8 mouse cellular contexts compared by ENCODE assay signal in genomic region chr7:49272445-49273439, GRCm38 (mm10).
DNase-seq lines count a peak whose midpoint lies in the region; ATAC-seq and TF ChIP-seq lines count a peak whose summit lies in the region.

No protein-coding gene starts in this region.

- WGBS in embryonic facial prominence, embryonic 13.5 days, result 21% methylated on average over 16 of the region's 16 CpGs
- 35% methylated on average over 16 of the region's 16 CpGs for WGBS in heart, adult 2 months
- 21% methylated on average over 16 of the region's 16 CpGs for WGBS in midbrain, embryonic 16.5 days

- H3K27me3 ChIP-seq in embryonic facial prominence, embryonic 13.5 days, result peaks cover 10% of the 10 kb centered on the region
- H3K27me3 ChIP-seq in heart, adult 2 months (ENCODE audit: control insufficient read depth, insufficient read depth, low read length), result no peaks in the 10 kb centered on the region
- no peaks in the 10 kb centered on the region for H3K27me3 ChIP-seq in midbrain, embryonic 16.5 days (ENCODE audit: control insufficient read depth, insufficient read depth, low read depth, low read length)

- no peak for ATAC-seq in embryonic facial prominence, embryonic 13.5 days (ENCODE audit: insufficient number of reproducible peaks, insufficient read depth, low FRiP score, low TSS enrichment, low read depth)
- peak; percentile 49 for ATAC-seq in midbrain, embryonic 16.5 days

- intact Hi-C loops in heart, adult 2 months (cut with DNase I), result loop anchor here (1.0 to 5.0 kb wide), 3 partner anchors 22 to 155 kb away; no protein-coding TSS in a partner anchor
- intact Hi-C loops in left cerebral cortex, postnatal 4 days (cut with DNase I), result loop anchor here (5.0 kb wide), 1 partner anchor 140 kb away; no protein-coding TSS in a partner anchor

- no peak overlapping the region for H3K4me3 ChIP-seq in embryonic facial prominence, embryonic 13.5 days
- H3K4me3 ChIP-seq in heart, adult 2 months, result no peak overlapping the region
- H3K4me3 ChIP-seq in midbrain, embryonic 16.5 days (ENCODE audit: low read depth, low read length), result no peak overlapping the region

- H3K36me3 ChIP-seq in embryonic facial prominence, embryonic 13.5 days, result no peaks in the 10 kb centered on the region
- H3K36me3 ChIP-seq in heart, adult 2 months (ENCODE audit: control insufficient read depth, insufficient read depth, low read length), result no peaks in the 10 kb centered on the region
- H3K36me3 ChIP-seq in midbrain, embryonic 16.5 days (ENCODE audit: control insufficient read depth, insufficient read depth, low read length), result no peaks in the 10 kb centered on the region

- DNase-seq in 3T3-L1 (ENCODE audit: low read depth, low spot score), result peak; percentile 87
- peak; percentile 80 for DNase-seq in adrenal gland, postnatal 36 days
- DNase-seq in heart, adult 2 months, result peak; percentile 74 to 79
- DNase-seq in kidney, adult 18-20 months, result peak; percentile 84
- DNase-seq in left cerebral cortex, postnatal 4 days, result peak; percentile 77
- peak; percentile 16 to 62 for DNase-seq in spleen, adult 18-20 months

- TF ChIP-seq CTCF in heart, adult 2 months (IDR thresholded peaks at IDR 0.05), result peak; percentile 97

- H3K79me2 ChIP-seq in heart, adult 2 months (replicated peaks; ENCODE audit: control insufficient read depth, insufficient read depth, low read length), result peaks cover 5% of the 10 kb centered on the region

- TF ChIP-seq EP300 in heart, adult 2 months (IDR thresholded peaks at IDR 0.05; ENCODE audit: insufficient read depth, low read depth, low read length), result peak; percentile 90; the same call in 1 of the 2 replicates

- H3K4me2 ChIP-seq in embryonic facial prominence, embryonic 13.5 days, result peak overlapping the region; percentile 11; the same call in 1 of the 2 replicates
- no peak overlapping the region for H3K4me2 ChIP-seq in midbrain, embryonic 16.5 days (ENCODE audit: low read length)

- TF ChIP-seq POLR2A in heart, adult 2 months (IDR thresholded peaks at IDR 0.05; ENCODE audit: insufficient read depth, low read depth, low read length), result no peak

- H3K27ac ChIP-seq in embryonic facial prominence, embryonic 13.5 days, result no peak overlapping the region
- no peak overlapping the region for H3K27ac ChIP-seq in heart, adult 2 months
- no peak overlapping the region for H3K27ac ChIP-seq in midbrain, embryonic 16.5 days (ENCODE audit: low read length)

- no peaks in the 10 kb centered on the region for H3K9me3 ChIP-seq in embryonic facial prominence, embryonic 13.5 days
- H3K9me3 ChIP-seq in midbrain, embryonic 16.5 days (replicated peaks; ENCODE audit: control insufficient read depth, low read length, poor library complexity, severe bottlenecking), result no peaks in the 10 kb centered on the region

- no peak overlapping the region for H3K9ac ChIP-seq in embryonic facial prominence, embryonic 13.5 days
- no peak overlapping the region for H3K9ac ChIP-seq in heart, adult 2 months (ENCODE audit: low read depth, low read length)
- peak overlapping the region; percentile 30; the same call in 1 of the 2 replicates for H3K9ac ChIP-seq in midbrain, embryonic 16.5 days (ENCODE audit: low read depth, low read length)

- peaks cover 48% of the 10 kb centered on the region for H3K4me1 ChIP-seq in embryonic facial prominence, embryonic 13.5 days
- H3K4me1 ChIP-seq in heart, adult 2 months (ENCODE audit: control insufficient read depth, insufficient read depth, low read length), result peaks cover 3% of the 10 kb centered on the region; the same call in 1 of the 2 replicates
- peaks cover 12% of the 10 kb centered on the region; the same call in 1 of the 2 replicates for H3K4me1 ChIP-seq in midbrain, embryonic 16.5 days (ENCODE audit: control insufficient read depth, insufficient read depth, low read length)
